Mouse (Mus musculus) liver, adult 2 months (tissue): ENCODE measurements at regions not wholly inside any gene's neighbourhood (a gene's known extent, or its start where the extent isn't known, plus 50 kb on each side); places are given as distances from the start of the nearest gene placed in this dataset.

Experiments
- CTCF ChIP-seq: fragments of 200-500 bp; IDR thresholded peaks from 2 replicates; pipeline ENCODE4 v1.5.1; 2011; ENCODE audit warnings: low read depth, low read length, control low read depth
- POLR2A ChIP-seq: fragments of 200-500 bp; IDR thresholded peaks from 2 replicates; pipeline ENCODE4 v1.6.1; 2011; ENCODE audit warnings: low read length, control low read depth; ENCODE audit not compliant: insufficient read depth; ENCODE audit errors: extremely low read depth

- TF ChIP-seq CTCF (no peak), POLR2A (no peak)
Observed at GRCm38 (mm10) chr10:109249781-109250180, 239.0 kb upstream of the Syt1 start.
